Mouse (Mus musculus) bone marrow macrophage, adult 2 months (primary cell): ENCODE data around the gene Fgd6.

ENCODE experiments used
- CTCF ChIP-seq: IDR thresholded peaks from 2 replicates; pipeline ENCODE4 v1.5.1; 2012; ENCODE audit warnings: low read depth, mild to moderate bottlenecking, low read length, moderate library complexity
- POLR2A ChIP-seq: IDR thresholded peaks from 2 replicates; pipeline ENCODE4 v1.6.1; 2012; ENCODE audit warnings: mild to moderate bottlenecking, low read depth, low read length, borderline replicate concordance

DNA sequence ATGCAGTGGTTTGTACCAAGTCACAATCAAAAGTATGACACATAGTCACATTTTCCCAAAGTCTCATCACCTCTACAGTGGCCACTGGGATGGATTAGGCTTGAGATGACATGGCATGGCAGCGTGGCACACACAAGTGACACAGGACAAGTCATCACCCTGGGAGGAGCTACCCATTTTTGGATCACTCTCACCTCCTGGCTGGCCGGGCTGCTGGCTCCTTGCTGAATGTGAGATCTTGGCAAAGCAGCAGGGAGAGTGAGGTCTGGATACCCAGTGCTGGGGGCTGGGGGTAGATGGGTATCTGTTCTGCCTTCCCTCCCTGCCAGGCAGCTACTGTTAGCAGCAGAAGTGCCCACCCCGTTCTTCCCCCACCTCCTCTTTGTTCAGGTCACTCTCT is 31.1 kb downstream of the Fgd6 start:
- TF ChIP-seq CTCF (no peak), POLR2A (no peak)
